Mouse (Mus musculus) v-Abl transformed pro-B cells (cell line): ENCODE results near the gene Xpc.

Experiments used
- in situ Hi-C, 2 experiments: fragments of 400-800 bp; cut with MboI; formaldehyde crosslinking; loops; one replicate each; pipeline ENCODE4 v1.15.1; 2025; ENCODE audit not compliant: unreplicated experiment in 2 of 2

The Xpc gene

GRCm38 (mm10) chr6:91528265-91528664 lies 12.6 kb upstream of the Xpc start:
- in situ Hi-C loops, result loop anchor here (5.0 to 25.0 kb wide), 5 partner anchors 214 to 737 kb away; partner anchors contain the start of gene Trh (in 1 of the 2)

DNA sequence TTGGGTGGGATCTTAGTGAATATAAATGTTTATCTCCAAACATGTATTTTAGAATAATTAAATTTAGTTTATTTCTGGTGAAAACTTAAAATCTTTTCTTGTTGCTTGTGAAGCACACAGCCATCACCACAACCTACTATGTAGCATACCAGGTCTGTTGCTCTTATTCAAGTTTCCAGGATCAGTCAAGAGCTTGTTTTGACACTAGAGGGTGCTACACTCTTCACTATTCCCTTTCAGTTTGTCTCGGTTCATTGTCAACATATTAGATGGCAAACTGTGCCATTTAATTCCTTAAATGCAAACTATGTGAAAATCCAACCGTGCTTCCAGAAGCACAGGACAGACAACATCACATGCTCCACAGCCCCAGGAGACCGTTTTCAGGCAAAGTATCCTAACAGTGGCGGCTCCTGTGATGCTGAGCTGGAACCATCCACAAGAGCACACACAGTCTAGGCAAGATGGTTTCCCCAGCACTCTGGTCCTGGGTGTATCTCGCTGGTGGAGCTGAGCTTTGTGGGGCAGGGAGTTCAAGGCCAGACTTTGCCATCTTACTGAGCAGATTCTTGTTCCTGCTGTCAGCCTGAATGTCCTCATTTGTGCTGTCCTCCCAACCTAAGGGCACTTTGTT lies 11.7 kb upstream of the Xpc start:
- in situ Hi-C loops, result loop anchor here (5.0 to 25.0 kb wide), 5 partner anchors 215 to 737 kb away; partner anchors contain the start of gene Trh (in 1 of the 2)

DNA sequence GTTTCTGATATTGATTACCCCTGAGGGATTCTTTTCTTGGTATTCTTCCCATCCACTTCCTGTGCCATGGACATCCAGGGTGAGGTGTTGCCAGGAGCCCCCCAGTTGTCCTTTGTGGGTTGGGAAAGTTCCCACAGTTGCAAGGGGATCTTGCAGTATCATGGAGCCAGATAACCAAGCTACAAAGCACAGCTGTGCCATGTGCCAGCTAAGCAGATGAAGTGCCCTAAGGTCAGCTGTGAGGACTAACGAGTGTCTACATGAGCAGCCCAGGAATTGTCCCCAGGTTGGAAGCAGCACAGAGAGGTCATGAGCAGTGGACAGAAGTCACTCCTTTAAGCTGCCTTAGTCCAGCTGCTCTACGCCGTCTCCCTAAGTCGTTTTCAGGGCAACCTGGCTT lies 9.9 kb upstream of the Xpc start:
- in situ Hi-C loops, result loop anchor here (5.0 to 25.0 kb wide), 5 partner anchors 217 to 739 kb away; partner anchors contain the start of gene Trh (in 1 of the 2)

GRCm38 (mm10) chr6:91522816-91523215 lies 7.1 kb upstream of the Xpc start:
- in situ Hi-C loops, result loop anchor here (10.0 to 25.0 kb wide), 3 partner anchors 362 to 742 kb away; partner anchors contain the start of gene Ccdc174 (in 1 of the 2)

DNA sequence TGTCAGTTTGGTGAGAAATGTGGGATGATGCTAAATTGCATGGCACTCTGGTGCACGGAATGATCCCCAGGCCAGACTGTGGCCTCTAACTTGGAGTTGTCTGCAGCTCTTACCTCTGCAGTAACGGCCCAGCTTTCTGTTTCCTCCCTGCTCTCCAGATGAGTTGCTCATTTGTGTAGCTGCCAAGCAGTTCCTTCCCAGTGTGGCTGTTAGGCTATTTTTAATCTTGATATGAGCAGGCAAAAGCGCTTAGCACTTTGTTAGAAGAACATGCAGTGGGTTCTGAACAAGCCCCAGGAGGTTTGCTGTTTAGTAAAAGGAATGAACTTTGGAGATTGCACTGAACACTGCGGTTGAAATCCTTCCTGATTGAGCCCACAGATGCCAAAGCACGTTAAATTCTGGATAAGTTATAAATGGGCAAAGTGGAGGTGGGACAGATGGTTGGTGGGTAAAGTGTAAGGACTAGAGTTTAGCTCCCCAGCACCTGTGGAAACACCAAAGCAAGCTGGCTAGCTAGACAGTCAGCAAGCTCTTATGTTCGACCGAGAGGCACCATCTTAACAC lies 2.8 kb upstream of the Xpc start:
- in situ Hi-C loops, result loop anchor here (5.0 to 25.0 kb wide), 4 partner anchors 46 to 694 kb away; partner anchors contain the start of genes Ccdc174 (in 1 of the 2), Chchd4 (in 1 of the 2), Rbsn (in 1 of the 2) and Slc6a6 (in 1 of the 2)

DNA sequence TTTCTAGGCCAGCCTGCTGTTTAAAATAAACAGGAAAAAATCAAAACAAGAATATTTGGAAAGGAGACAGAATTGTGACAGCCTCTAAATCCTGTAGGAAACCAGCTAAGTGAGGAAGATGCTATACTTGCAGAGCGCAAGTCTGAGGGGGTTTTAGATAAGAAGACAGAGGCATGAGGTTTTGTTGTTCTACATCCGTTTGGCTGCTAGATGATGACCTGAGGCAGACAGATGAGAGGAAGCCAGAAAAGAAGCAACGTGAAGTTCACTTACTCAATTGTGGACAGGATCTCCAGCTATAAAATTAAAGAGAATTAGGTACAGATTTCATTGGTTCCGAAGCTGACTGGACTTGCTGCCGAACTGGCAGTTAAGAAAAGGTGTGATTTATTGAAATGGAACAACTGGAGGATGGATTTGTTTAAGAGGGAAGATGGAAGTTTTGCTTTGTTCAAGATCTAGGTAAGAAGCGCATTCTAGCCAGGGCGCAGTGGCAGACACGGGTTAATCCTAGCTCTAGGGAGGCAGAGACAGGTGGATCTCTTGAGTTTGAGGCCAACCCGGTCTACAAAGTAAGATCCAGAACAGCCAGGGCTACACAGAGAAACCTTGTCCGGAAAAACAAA lies 838 bp downstream of the Xpc start:
- in situ Hi-C loops, result loop anchor here (5.0 to 25.0 kb wide), 4 partner anchors 43 to 697 kb away; partner anchors contain the start of genes Ccdc174 (in 1 of the 2), Chchd4 (in 1 of the 2), Rbsn (in 1 of the 2) and Slc6a6 (in 1 of the 2)

- in situ Hi-C loops, result loop anchor here in 1 of 2 experiments (25.0 kb wide), 1 partner anchor 373 kb away; the partner anchor contains the start of gene Ccdc174
Observed at GRCm38 (mm10) chr6:91514135-91514534, 1.6 kb downstream of the Xpc start.

DNA sequence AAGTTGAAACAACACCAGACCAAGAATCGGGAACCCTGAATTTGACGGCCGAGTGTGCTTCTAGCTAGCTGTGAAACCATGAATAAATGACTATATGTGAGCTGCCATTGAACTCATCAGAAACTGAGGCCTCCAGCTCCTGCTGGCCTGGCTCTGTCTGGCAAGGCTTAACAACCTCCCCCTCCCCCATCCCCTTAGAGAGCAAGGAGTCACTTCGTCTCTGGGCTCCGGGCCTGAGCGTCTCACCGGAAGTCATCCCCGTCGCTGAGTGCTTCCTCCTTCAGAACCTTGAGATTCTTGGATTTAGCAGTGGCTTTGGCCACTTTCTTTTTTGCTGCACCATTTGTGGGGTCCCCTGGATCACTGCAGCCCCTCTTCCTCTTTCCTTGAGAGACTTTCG lies 5.5 kb downstream of the Xpc start:
- in situ Hi-C loops, result loop anchor here in 1 of 2 experiments (25.0 kb wide), 1 partner anchor 377 kb away; the partner anchor contains the start of gene Ccdc174

GRCm38 (mm10) chr6:91509326-91509725 lies 6.4 kb downstream of the Xpc start:
- in situ Hi-C loops, result loop anchor here (5.0 to 25.0 kb wide), 3 partner anchors 222 to 378 kb away; partner anchors contain the start of gene Ccdc174 (in 1 of the 2)

- in situ Hi-C loops, result loop anchor here (5.0 to 25.0 kb wide), 3 partner anchors 221 to 379 kb away; partner anchors contain the start of gene Ccdc174 (in 1 of the 2)
Observed at GRCm38 (mm10) chr6:91508041-91508440, 7.6 kb downstream of the Xpc start.

- in situ Hi-C loops, result loop anchor here (5.0 to 25.0 kb wide), 3 partner anchors 219 to 381 kb away; partner anchors contain the start of gene Ccdc174 (in 1 of the 2)
Observed at GRCm38 (mm10) chr6:91506036-91506435, 9.7 kb downstream of the Xpc start.

GRCm38 (mm10) chr6:91503302-91503701 lies 12.4 kb downstream of the Xpc start:
- in situ Hi-C loops, result loop anchor here (10.0 to 25.0 kb wide), 2 partner anchors 219 to 384 kb away; partner anchors contain the start of gene Ccdc174 (in 1 of the 2)

GRCm38 (mm10) chr6:91494526-91494925 lies 21.2 kb downstream of the Xpc start:
- in situ Hi-C loops, result no loop called here

GRCm38 (mm10) chr6:91493053-91493452 lies 22.6 kb downstream of the Xpc start:
- in situ Hi-C loops, result no loop called here

DNA sequence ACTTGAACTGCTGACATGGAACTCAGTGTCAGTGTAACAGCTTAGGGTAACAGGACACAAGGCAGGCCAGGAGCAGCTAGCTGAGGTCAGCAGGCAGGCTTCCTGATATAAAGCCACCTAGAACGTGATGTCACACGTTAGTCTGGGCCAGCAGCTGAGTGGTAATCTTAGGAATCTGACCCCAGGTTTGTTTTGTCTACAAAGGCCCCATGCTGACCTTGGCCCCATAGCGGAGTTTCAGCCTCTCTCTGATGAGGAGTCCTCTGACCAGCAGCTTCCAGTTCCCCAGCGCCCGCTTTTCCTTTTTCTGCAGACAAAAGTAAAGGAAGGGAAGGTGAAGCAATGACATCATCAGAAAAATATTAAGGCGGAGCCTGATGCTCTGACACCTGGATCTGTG lies 24.7 kb downstream of the Xpc start:
- in situ Hi-C loops, result no loop called here

- in situ Hi-C loops, result no loop called here
Observed at GRCm38 (mm10) chr6:91489872-91490271, 25.8 kb downstream of the Xpc start.

- in situ Hi-C loops, result no loop called here
Observed at GRCm38 (mm10) chr6:91488496-91489212, 27.0 kb downstream of the Xpc start.

- in situ Hi-C loops, result no loop called here
Observed at GRCm38 (mm10) chr6:91486736-91487453, 28.8 kb downstream of the Xpc start.

DNA sequence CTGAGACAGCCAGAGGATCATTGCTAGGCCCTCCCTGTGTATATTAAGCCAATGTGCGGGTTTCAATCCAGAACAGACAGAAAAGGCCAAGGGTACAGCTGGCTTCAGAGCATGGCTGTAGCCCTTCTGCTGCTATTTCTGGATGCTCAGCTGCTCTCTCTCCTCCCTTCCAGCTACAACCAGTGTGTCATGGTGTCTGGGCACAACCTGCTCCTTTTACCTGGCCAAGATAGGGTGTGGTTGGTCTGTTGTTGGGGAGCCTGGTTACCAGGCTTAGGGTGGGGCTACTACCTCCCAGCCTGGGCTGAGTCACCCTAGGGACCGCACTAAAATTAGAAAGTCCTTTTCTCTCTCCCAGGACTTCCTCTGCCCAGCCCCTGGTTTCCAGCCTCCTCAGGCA lies 32.3 kb downstream of the Xpc start:
- in situ Hi-C loops, result no loop called here
